Mouse (Mus musculus) G1E (cell line): ENCODE data around the gene Pmel.

ENCODE experiments used
- CTCF ChIP-seq: IDR thresholded peaks from 2 replicates; pipeline ENCODE4 v1.5.1; 2012; ENCODE audit warnings: low read depth, low read length, inconsistent platforms, mixed read lengths
- GATA2 ChIP-seq: IDR thresholded peaks from 2 replicates; pipeline ENCODE4 v1.6.1; 2012; ENCODE audit warnings: low read depth, low read length, inconsistent platforms, borderline replicate concordance

- no peak for TF ChIP-seq CTCF
- TF ChIP-seq GATA2: no peak
Observed at GRCm38 (mm10) chr10:128663441-128664220, 40.4 kb upstream of the Pmel start.
